Mouse (Mus musculus): ENCODE results near the gene Hoxb8.

- TF ChIP-seq POLR2A (IDR thresholded peaks at IDR 0.05; ENCODE audit: extremely low read depth, insufficient read depth, low read length) (no peak), CTCF (IDR thresholded peaks at IDR 0.05; ENCODE audit: extremely low read depth, insufficient read depth, low read length) (no peak)
These were observed 10.6 kb upstream of the Hoxb8 start, which contains the start of gene Hoxb9 for GRCm38 (mm10) chr11:96270996-96271540.

Measured in cortical plate, adult 2 months (tissue).